Mouse (Mus musculus) MEL (cell line): ENCODE measurements around the gene Mchr1. TPM values are rescaled to one million over a fixed set of nuclear protein-coding genes. Genes with fewer than 3 reads are reported as not detected.

Experiments used
- DNase-seq: peaks from one replicate; pipeline ENCODE4 v3.0.0; 2011; ENCODE audit warnings: low read depth, low spot score
- H3K27ac ChIP-seq: 2 replicates; pipeline ENCODE4 v1.5.1; 2012; ENCODE audit warnings: low read depth, mild to moderate bottlenecking, control low read depth, low read length, moderate library complexity; ENCODE audit not compliant: control insufficient read depth
- H3K27me3 ChIP-seq, 2 experiments: fragments of 150-350 bp in 1 of 2; sonication (generic) in 1 of 2; 2 replicates each; pipeline ENCODE4 v1.6.1; 2012; ENCODE audit warnings: low read length in 2 of 2, mild to moderate bottlenecking in 2 of 2, improper control_type of control experiment in 1 of 2, moderate library complexity in 1 of 2; ENCODE audit not compliant: insufficient read depth in 2 of 2, control insufficient read depth in 1 of 2
- H3K36me3 ChIP-seq, 2 experiments: 2 replicates each; pipeline ENCODE4 v1.6.1; 2012 to 2014; ENCODE audit warnings: low read length in 2 of 2, improper control_type of control experiment in 1 of 2, inconsistent platforms in 1 of 2, mild to moderate bottlenecking in 1 of 2; ENCODE audit not compliant: insufficient read depth in 2 of 2, control insufficient read depth in 1 of 2
- H3K4me1 ChIP-seq, 2 experiments: fragments of 150-350 bp in 1 of 2; sonication (generic) in 1 of 2; 2 replicates each; pipeline ENCODE4 v1.6.1; 2012; ENCODE audit warnings: low read length in 2 of 2, improper control_type of control experiment in 1 of 2, mild to moderate bottlenecking in 1 of 2; ENCODE audit not compliant: insufficient read depth in 2 of 2, control insufficient read depth in 1 of 2
- H3K4me3 ChIP-seq, 2 experiments: fragments of 150-350 bp in 1 of 2; sonication (generic) in 1 of 2; 2 replicates each; pipeline ENCODE4 v1.5.1; 2012; ENCODE audit warnings: low read depth in 2 of 2, low read length in 2 of 2, mild to moderate bottlenecking in 2 of 2, moderate library complexity in 2 of 2, control low read depth in 1 of 2, improper control_type of control experiment in 1 of 2; ENCODE audit not compliant: control insufficient read depth in 1 of 2, insufficient read depth in 1 of 2
- H3K79me2 ChIP-seq: 2 replicates; pipeline ENCODE4 v1.6.1; 2012; ENCODE audit warnings: mild to moderate bottlenecking, low read length, moderate library complexity; ENCODE audit not compliant: control insufficient read depth, poor library complexity, insufficient read depth
- H3K9ac ChIP-seq: 2 replicates; pipeline ENCODE4 v1.6.1; 2012; ENCODE audit warnings: low read depth, mild to moderate bottlenecking, control low read depth, low read length, moderate library complexity; ENCODE audit not compliant: control insufficient read depth, poor library complexity, severe bottlenecking
- H3K9me3 ChIP-seq: fragments of 150-350 bp; sonication (generic); replicated peaks from 2 replicates; pipeline ENCODE4 v1.6.1; 2012; ENCODE audit warnings: mild to moderate bottlenecking, low read length, improper control_type of control experiment, moderate library complexity; ENCODE audit not compliant: insufficient read depth
- CHD1 ChIP-seq: IDR thresholded peaks from 2 replicates; pipeline ENCODE4 v1.6.1; 2012; ENCODE audit warnings: low read depth, mild to moderate bottlenecking, inconsistent platforms, low read length, improper control_type of control experiment
- CTCF ChIP-seq, 3 experiments: IDR thresholded peaks in 2 of 3; conservative IDR thresholded peaks in 1 of 3; 2 replicates each; pipeline ENCODE4 v1.5.1; 2011 to 2012; ENCODE audit warnings: low read length in 3 of 3, low read depth in 2 of 3, mild to moderate bottlenecking in 2 of 3, improper control_type of control experiment in 1 of 3, inconsistent platforms in 1 of 3, mixed read lengths in 1 of 3, moderate library complexity in 1 of 3; ENCODE audit not compliant: control insufficient read depth in 1 of 3, insufficient read depth in 1 of 3, poor library complexity in 1 of 3, severe bottlenecking in 1 of 3
- ELF1 ChIP-seq: IDR thresholded peaks from 2 replicates; pipeline ENCODE4 v1.6.1; 2014; ENCODE audit warnings: low read depth, mild to moderate bottlenecking, inconsistent platforms, low read length, improper control_type of control experiment, moderate library complexity
- ETS1 ChIP-seq: IDR thresholded peaks from 2 replicates; pipeline ENCODE4 v1.6.1; 2012; ENCODE audit warnings: low read depth, mild to moderate bottlenecking, inconsistent platforms, low read length, improper control_type of control experiment, moderate library complexity
- HCFC1 ChIP-seq: IDR thresholded peaks from 2 replicates; pipeline ENCODE4 v1.6.1; 2012; ENCODE audit warnings: low read depth, mild to moderate bottlenecking, inconsistent platforms, low read length, improper control_type of control experiment, moderate library complexity
- JUND ChIP-seq: IDR thresholded peaks from 2 replicates; pipeline ENCODE4 v1.6.1; 2011; ENCODE audit warnings: low read depth, mild to moderate bottlenecking, improper control_type of control experiment, low read length
- KAT2A ChIP-seq: conservative IDR thresholded peaks from 2 replicates; pipeline ENCODE4 v1.6.1; 2012; ENCODE audit warnings: low read depth, low read length, improper control_type of control experiment, inconsistent platforms
- MAX ChIP-seq: IDR thresholded peaks from 2 replicates; pipeline ENCODE4 v1.6.1; 2011; ENCODE audit warnings: low read length, improper control_type of control experiment
- MAZ ChIP-seq: IDR thresholded peaks from 2 replicates; pipeline ENCODE4 v1.6.1; 2012; ENCODE audit warnings: low read depth, mild to moderate bottlenecking, inconsistent platforms, low read length, improper control_type of control experiment
- MXI1 ChIP-seq: IDR thresholded peaks from 2 replicates; pipeline ENCODE4 v1.6.1; 2011; ENCODE audit warnings: mild to moderate bottlenecking, low read depth, low read length, improper control_type of control experiment
- MYB ChIP-seq: IDR thresholded peaks from 2 replicates; pipeline ENCODE4 v1.6.1; 2011; ENCODE audit warnings: mild to moderate bottlenecking, low read depth, low read length, improper control_type of control experiment
- POLR2A ChIP-seq, 2 experiments: IDR thresholded peaks; 2 replicates each; pipeline ENCODE4 v1.6.1; 2011 to 2012; ENCODE audit warnings: low read length in 2 of 2, mild to moderate bottlenecking in 2 of 2, control low read depth in 1 of 2, improper control_type of control experiment in 1 of 2, low read depth in 1 of 2, moderate library complexity in 1 of 2; ENCODE audit not compliant: control insufficient read depth in 1 of 2, insufficient read depth in 1 of 2, poor library complexity in 1 of 2
- RAD21 ChIP-seq: IDR thresholded peaks from 2 replicates; pipeline ENCODE4 v1.6.1; 2011; ENCODE audit warnings: mild to moderate bottlenecking, low read depth, low read length, improper control_type of control experiment
- RCOR1 ChIP-seq: IDR thresholded peaks from 2 replicates; pipeline ENCODE4 v1.6.1; 2012; ENCODE audit warnings: low read depth, mild to moderate bottlenecking, inconsistent platforms, low read length, improper control_type of control experiment
- SIN3A ChIP-seq: IDR thresholded peaks from 2 replicates; pipeline ENCODE4 v1.6.1; 2012; ENCODE audit warnings: low read length, improper control_type of control experiment, inconsistent platforms
- TAL1 ChIP-seq: IDR thresholded peaks from 2 replicates; pipeline ENCODE4 v1.6.1; 2012; ENCODE audit warnings: mild to moderate bottlenecking, inconsistent platforms, low read length, moderate library complexity, mixed read lengths
- TBP ChIP-seq: IDR thresholded peaks from 2 replicates; pipeline ENCODE4 v1.8.0; 2011; ENCODE audit warnings: low read depth, low read length, improper control_type of control experiment
- UBTF ChIP-seq: IDR thresholded peaks from 2 replicates; pipeline ENCODE4 v1.6.1; 2012; ENCODE audit warnings: low read depth, mild to moderate bottlenecking, inconsistent platforms, low read length, improper control_type of control experiment, moderate library complexity, borderline replicate concordance; ENCODE audit not compliant: insufficient read depth
- USF1 ChIP-seq: IDR thresholded peaks from 2 replicates; pipeline ENCODE4 v1.6.1; 2014; ENCODE audit warnings: low read depth, mild to moderate bottlenecking, inconsistent platforms, low read length, improper control_type of control experiment, moderate library complexity
- ZNF384 ChIP-seq: IDR thresholded peaks from 2 replicates; pipeline ENCODE4 v1.6.1; 2012; ENCODE audit warnings: low read depth, mild to moderate bottlenecking, inconsistent platforms, low read length, improper control_type of control experiment
- polyA plus RNA-seq, 2 experiments: library from polyadenylated mRNA; stranded (reverse) in 1 of 2; unstranded in 1 of 2; fragments of >175 nt in 1 of 2; fragments of >200 nt in 1 of 2; gene quantifications; 2 replicates each; pipeline versions ENCODE4 v1.2.1 to v1.2.4; 2012; ENCODE audit warnings: low replicate concordance in 2 of 2, low read depth in 1 of 2; ENCODE audit not compliant: insufficient read length in 2 of 2, insufficient read depth in 1 of 2, missing spikeins in 1 of 2
- total RNA-seq: library from RNA; depleted of rRNA; stranded (reverse); fragments of 300-350 nt; gene quantifications from 2 replicates; pipeline ENCODE4 v1.2.3, GENCODE M21; 2012

Gene Mchr1
- total and polyA plus RNA-seq, 3 experiments = not detected

DNA sequence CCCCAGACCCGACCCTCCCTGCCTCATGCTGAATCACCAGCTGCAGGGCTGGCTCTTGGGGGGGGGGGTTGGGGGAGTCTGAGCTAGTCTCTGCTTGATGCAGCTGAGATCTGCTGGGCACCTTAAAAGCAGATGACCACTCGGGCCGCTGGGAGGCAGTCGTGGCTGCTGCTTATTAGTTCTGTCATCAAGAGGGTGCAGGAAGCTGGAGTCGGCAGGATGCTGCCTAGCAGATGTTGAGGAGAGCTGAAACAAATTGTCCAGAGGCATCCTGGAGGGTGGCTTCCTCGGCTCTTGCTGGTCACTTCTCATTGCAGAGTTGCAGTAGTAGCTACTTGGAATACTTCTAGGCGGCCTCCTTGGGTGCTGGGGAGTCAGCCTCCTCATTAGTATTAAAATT is 4.0 kb downstream of the Mchr1 start:
- H3K4me3 ChIP-seq = no peak overlapping the region
- H3K27ac ChIP-seq = no peak overlapping the region
- no peaks in the 10 kb centered on the region for H3K36me3 ChIP-seq
- H3K27me3 ChIP-seq = peaks cover 11 to 15% of the 10 kb centered on the region in 2 experiments
- no peaks in the 10 kb centered on the region for H3K79me2 ChIP-seq
- no peaks in the 10 kb centered on the region for H3K9me3 ChIP-seq
- no peak overlapping the region for H3K9ac ChIP-seq
- TF ChIP-seq KAT2A (no peak), RAD21 (peak; percentile 25), POLR2A (IDR thresholded peaks at IDR 0.05; ENCODE audit: control insufficient read depth in 1 of 2, insufficient read depth in 1 of 2, low read depth in 1 of 2, low read length in 2 of 2, poor library complexity in 1 of 2) (no peak), CTCF (IDR thresholded peaks at IDR 0.05 in 2 of 3, conservative IDR thresholded peaks at IDR 0.05 in 1 of 3; ENCODE audit: control insufficient read depth in 1 of 3, insufficient read depth in 1 of 3, low read depth in 2 of 3, low read length in 3 of 3, poor library complexity in 1 of 3, severe bottlenecking in 1 of 3) (peak in 2 of 3 experiments; percentile 21 to 38; a peak in 3 of 6 replicates)
- DNase-seq = no peak
- H3K4me1 ChIP-seq = no peaks in the 10 kb centered on the region

DNA sequence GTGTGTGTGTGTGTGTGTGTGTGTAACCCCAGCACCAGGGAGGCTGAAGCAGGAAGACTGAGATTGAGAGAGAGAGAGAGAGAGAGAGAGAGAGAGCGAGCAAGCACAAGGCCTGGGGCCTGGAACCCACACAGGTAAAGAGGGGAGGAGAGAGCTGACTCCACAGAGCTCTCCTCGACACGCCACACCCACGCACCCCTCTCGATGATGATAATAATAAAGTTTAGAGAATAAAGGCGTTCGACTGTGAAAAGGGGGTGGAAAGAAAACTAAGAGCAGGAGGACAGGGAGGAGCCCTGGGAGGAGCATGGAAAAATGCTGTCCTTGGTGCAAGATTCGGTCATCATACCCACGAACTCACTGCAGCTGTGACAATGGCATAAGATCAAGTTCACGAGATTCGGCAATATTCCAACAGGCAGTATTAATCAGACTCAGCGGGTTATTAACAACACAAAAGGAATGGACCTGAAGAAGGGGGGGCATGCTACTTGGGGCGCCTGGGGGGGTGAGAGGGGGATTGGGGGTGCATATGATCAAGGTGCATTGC is 4.6 kb downstream of the Mchr1 start:
- Histone ChIP-seq H3K4me3 (no peak overlapping the region), H3K36me3 (no peaks in the 10 kb centered on the region), H3K79me2 (no peaks in the 10 kb centered on the region), H3K27me3 (peaks cover 11 to 15% of the 10 kb centered on the region in 2 experiments), H3K4me1 (no peaks in the 10 kb centered on the region), H3K27ac (no peak overlapping the region), H3K9me3 (no peaks in the 10 kb centered on the region), H3K9ac (no peak overlapping the region)
- DNase-seq = no peak
- TF ChIP-seq JUND (no peak), POLR2A (IDR thresholded peaks at IDR 0.05; ENCODE audit: control insufficient read depth in 1 of 2, insufficient read depth in 1 of 2, low read depth in 1 of 2, low read length in 2 of 2, poor library complexity in 1 of 2) (no peak), CTCF (IDR thresholded peaks at IDR 0.05 in 2 of 3, conservative IDR thresholded peaks at IDR 0.05 in 1 of 3; ENCODE audit: control insufficient read depth in 1 of 3, insufficient read depth in 1 of 3, low read depth in 2 of 3, low read length in 3 of 3, poor library complexity in 1 of 3, severe bottlenecking in 1 of 3) (no peak), ETS1 (no peak), MAZ (no peak), HCFC1 (no peak), TAL1 (no peak), UBTF (no peak), USF1 (no peak), MYB (no peak), CHD1 (no peak), KAT2A (no peak), RCOR1 (no peak), MAX (no peak), MXI1 (no peak), SIN3A (no peak), TBP (no peak), ZNF384 (no peak), ELF1 (no peak)
